Mouse (Mus musculus) adrenal gland, postnatal 4 days (tissue): ENCODE results near the gene Kiss1r. TPM values are rescaled to one million over a fixed set of nuclear protein-coding genes. Genes with fewer than 3 reads are reported as not detected.
"Not testable (repeated sequence)": the region's sequence is repeated elsewhere in the genome, so short reads cannot be mapped to it uniquely, and the experiment has no call there.

Experiments
- DNase-seq, 2 experiments: peaks; one replicate each; pipeline ENCODE4 v3.0.0; 2021 to 2022; ENCODE audit warnings: low spot score in 2 of 2, mixed read lengths in 2 of 2
- total RNA-seq, 2 experiments: library from RNA; stranded (reverse); gene quantifications; 2 replicates each; pipeline ENCODE4 v1.2.3; 2021

Gene Kiss1r
- total RNA-seq, 2 experiments from 2014 or later, result 0.87 to 1.6 TPM

- DNase-seq, result no peak
These were observed 21.2 kb downstream of the Kiss1r start for GRCm38 (mm10) chr10:79937775-79938526.

GRCm38 (mm10) chr10:79940749-79941148 is 24.0 kb downstream of the Kiss1r start:
- no peak for DNase-seq

GRCm38 (mm10) chr10:79942988-79943387 is 26.2 kb downstream of the Kiss1r start:
- DNase-seq, result no peak

GRCm38 (mm10) chr10:79943471-79943901 is 26.7 kb downstream of the Kiss1r start:
- DNase-seq, result no peak

GRCm38 (mm10) chr10:79945507-79946234 is 28.9 kb downstream of the Kiss1r start:
- DNase-seq, result no peak

GRCm38 (mm10) chr10:79946752-79947322 is 30.1 kb downstream of the Kiss1r start:
- DNase-seq, result no peak

- DNase-seq, result no peak
These were observed 30.7 kb downstream of the Kiss1r start for GRCm38 (mm10) chr10:79947502-79947901.

- no peak for DNase-seq
These were observed 33.1 kb downstream of the Kiss1r start for GRCm38 (mm10) chr10:79949873-79950272.

GRCm38 (mm10) chr10:79950661-79951060 is 33.9 kb downstream of the Kiss1r start:
- DNase-seq, result no peak

- no peak for DNase-seq
These were observed 37.2 kb downstream of the Kiss1r start for GRCm38 (mm10) chr10:79953946-79954345.

- DNase-seq, result no peak
These were observed 38.9 kb downstream of the Kiss1r start for GRCm38 (mm10) chr10:79955691-79956090.

GRCm38 (mm10) chr10:79956643-79957154 is 39.9 kb downstream of the Kiss1r start:
- no peak for DNase-seq

- peak; percentile 61 to 74 for DNase-seq
These were observed 41.5 kb downstream of the Kiss1r start for GRCm38 (mm10) chr10:79958140-79958816.

- not testable (repeated sequence) for DNase-seq
These were observed 42.6 kb downstream of the Kiss1r start for GRCm38 (mm10) chr10:79959412-79959811.

GRCm38 (mm10) chr10:79959847-79960601 is 43.3 kb downstream of the Kiss1r start, which contains the start of gene Wdr18:
TSS of gene Wdr18 (plus strand) at chr10:79960152.
- DNase-seq, result peak; percentile 97 to 99

- no peak for DNase-seq
These were observed 44.0 kb downstream of the Kiss1r start for GRCm38 (mm10) chr10:79960671-79961294.

GRCm38 (mm10) chr10:79964727-79965126 is 48.0 kb downstream of the Kiss1r start:
- no peak for DNase-seq

- DNase-seq, result no peak
These were observed 48.6 kb downstream of the Kiss1r start for GRCm38 (mm10) chr10:79965325-79965724.

- no peak for DNase-seq
These were observed 50.2 kb downstream of the Kiss1r start for GRCm38 (mm10) chr10:79966886-79967400.

GRCm38 (mm10) chr10:79968181-79968580 is 51.4 kb downstream of the Kiss1r start:
- DNase-seq, result no peak
